Mouse (Mus musculus): Measurements from ENCODE around the gene Ston1. TPM values are rescaled to one million over a fixed set of nuclear protein-coding genes. Genes with fewer than 3 reads are reported as not detected.

Gene Ston1
- polyA plus RNA-seq, 1 experiment from 2014 or later = 8.3 TPM

GRCm38 (mm10) chr17:88632631-88633030 is 35.1 kb downstream of the Ston1 start:
- H3K4me1 ChIP-seq (replicated peaks; ENCODE audit: insufficient read depth, low read length) = peaks cover 21% of the 10 kb centered on the region
- 80% methylated on average over 3 of the region's 3 CpGs for WGBS

GRCm38 (mm10) chr17:88636076-88636475 is 38.6 kb downstream of the Ston1 start:
- H3K9me3 ChIP-seq (replicated peaks; ENCODE audit: low read length) = no peaks in the 10 kb centered on the region
- WGBS = 76% methylated on average over 14 of the region's 14 CpGs

More at GRCm38 (mm10) chr17:88632631-88633030, 35.1 kb downstream of the Ston1 start:
- DNase-seq (ENCODE audit: low spot score) = no peak
- no peak for ATAC-seq (replicated peaks; ENCODE audit: low FRiP score, low read depth)
- no peak overlapping the region for H3K4me3 ChIP-seq (replicated peaks; ENCODE audit: low read depth, low read length)
- no peaks in the 10 kb centered on the region for H3K9me3 ChIP-seq (replicated peaks; ENCODE audit: low read length)
- no peak overlapping the region for H3K27ac ChIP-seq
- peaks cover 18% of the 10 kb centered on the region; the same call in 1 of the 2 replicates for H3K36me3 ChIP-seq (ENCODE audit: insufficient read depth, low read length)
- H3K9ac ChIP-seq (ENCODE audit: low read depth, low read length) = no peak overlapping the region
- no peak overlapping the region for H3K4me2 ChIP-seq (ENCODE audit: low read length)
- H3K27me3 ChIP-seq (ENCODE audit: insufficient read depth, low read length) = no peaks in the 10 kb centered on the region
- TF ChIP-seq CTCF (IDR thresholded peaks at IDR 0.05; ENCODE audit: low read depth) = no peak

GRCm38 (mm10) chr17:88636587-88636986 is 39.1 kb downstream of the Ston1 start:
- no peak overlapping the region for H3K9ac ChIP-seq (ENCODE audit: low read depth, low read length)
- 38% methylated on average over 12 of the region's 12 CpGs for WGBS
- DNase-seq (ENCODE audit: low spot score) = peak; percentile 63

More at GRCm38 (mm10) chr17:88636076-88636475, 38.6 kb downstream of the Ston1 start:
- H3K27ac ChIP-seq = no peak overlapping the region
- H3K4me1 ChIP-seq (replicated peaks; ENCODE audit: insufficient read depth, low read length) = peaks cover 3% of the 10 kb centered on the region; the same call in 1 of the 2 replicates
- DNase-seq (ENCODE audit: low spot score) (no peak), ATAC-seq (replicated peaks; ENCODE audit: low FRiP score, low read depth) (no peak)
- no peak for TF ChIP-seq CTCF (IDR thresholded peaks at IDR 0.05; ENCODE audit: low read depth)
- H3K9ac ChIP-seq (ENCODE audit: low read depth, low read length) = no peak overlapping the region
- no peak overlapping the region for H3K4me2 ChIP-seq (ENCODE audit: low read length)
- no peak overlapping the region for H3K4me3 ChIP-seq (replicated peaks; ENCODE audit: low read depth, low read length)
- peaks cover 18% of the 10 kb centered on the region; the same call in 1 of the 2 replicates for H3K36me3 ChIP-seq (ENCODE audit: insufficient read depth, low read length)
- no peaks in the 10 kb centered on the region for H3K27me3 ChIP-seq (ENCODE audit: insufficient read depth, low read length)

GRCm38 (mm10) chr17:88641012-88641411 is 43.5 kb downstream of the Ston1 start:
- no peak overlapping the region for H3K27ac ChIP-seq
- H3K9ac ChIP-seq (ENCODE audit: low read depth, low read length) = no peak overlapping the region
- 25% methylated on average over 6 of the region's 6 CpGs for WGBS
- no peaks in the 10 kb centered on the region for H3K9me3 ChIP-seq (replicated peaks; ENCODE audit: low read length)
- H3K4me1 ChIP-seq (replicated peaks; ENCODE audit: insufficient read depth, low read length) = no peaks in the 10 kb centered on the region
- peak; percentile 89 for TF ChIP-seq CTCF (IDR thresholded peaks at IDR 0.05; ENCODE audit: low read depth)
- H3K36me3 ChIP-seq (ENCODE audit: insufficient read depth, low read length) = peaks cover 18% of the 10 kb centered on the region; the same call in 1 of the 2 replicates
- DNase-seq (ENCODE audit: low spot score) = peak; percentile 92
- peak; percentile 67; the same call in 1 of the 2 replicates for ATAC-seq (replicated peaks; ENCODE audit: low FRiP score, low read depth)
- H3K4me2 ChIP-seq (ENCODE audit: low read length) = no peak overlapping the region
- H3K27me3 ChIP-seq (ENCODE audit: insufficient read depth, low read length) = no peaks in the 10 kb centered on the region
- no peak overlapping the region for H3K4me3 ChIP-seq (replicated peaks; ENCODE audit: low read depth, low read length)

More at GRCm38 (mm10) chr17:88636587-88636986, 39.1 kb downstream of the Ston1 start:
- Histone ChIP-seq H3K27me3 (ENCODE audit: insufficient read depth, low read length) (no peaks in the 10 kb centered on the region), H3K4me2 (ENCODE audit: low read length) (no peak overlapping the region), H3K9me3 (replicated peaks; ENCODE audit: low read length) (no peaks in the 10 kb centered on the region), H3K4me3 (replicated peaks; ENCODE audit: low read depth, low read length) (no peak overlapping the region), H3K27ac (no peak overlapping the region), H3K4me1 (replicated peaks; ENCODE audit: insufficient read depth, low read length) (no peaks in the 10 kb centered on the region; the same call in 1 of the 2 replicates), H3K36me3 (ENCODE audit: insufficient read depth, low read length) (peaks cover 18% of the 10 kb centered on the region; the same call in 1 of the 2 replicates)
- peak; percentile 52; the same call in 1 of the 2 replicates for TF ChIP-seq CTCF (IDR thresholded peaks at IDR 0.05; ENCODE audit: low read depth)
- no peak; the same call in 1 of the 2 replicates for ATAC-seq (replicated peaks; ENCODE audit: low FRiP score, low read depth)

- no peak for TF ChIP-seq CTCF (IDR thresholded peaks at IDR 0.05; ENCODE audit: low read depth)
- no peak overlapping the region for H3K4me2 ChIP-seq (ENCODE audit: low read length)
- WGBS = 92% methylated on average over 8 of the region's 8 CpGs
- H3K9ac ChIP-seq (ENCODE audit: low read depth, low read length) = no peak overlapping the region
- DNase-seq (ENCODE audit: low spot score) (no peak), ATAC-seq (replicated peaks; ENCODE audit: low FRiP score, low read depth) (no peak)
- H3K4me1 ChIP-seq (replicated peaks; ENCODE audit: insufficient read depth, low read length) = no peaks in the 10 kb centered on the region
- no peak overlapping the region for H3K27ac ChIP-seq
- 0 out of 2 replicates have a peak, but pooled peaks cover 16% of the 10 kb centered on the region for H3K36me3 ChIP-seq (ENCODE audit: insufficient read depth, low read length)
- no peaks in the 10 kb centered on the region for H3K27me3 ChIP-seq (ENCODE audit: insufficient read depth, low read length)
- no peak overlapping the region for H3K4me3 ChIP-seq (replicated peaks; ENCODE audit: low read depth, low read length)
- no peaks in the 10 kb centered on the region for H3K9me3 ChIP-seq (replicated peaks; ENCODE audit: low read length)
Observed at GRCm38 (mm10) chr17:88641836-88642235, 44.4 kb downstream of the Ston1 start.

GRCm38 (mm10) chr17:88644876-88645275 is 47.4 kb downstream of the Ston1 start:
- Histone ChIP-seq H3K4me1 (replicated peaks; ENCODE audit: insufficient read depth, low read length) (no peaks in the 10 kb centered on the region), H3K4me3 (replicated peaks; ENCODE audit: low read depth, low read length) (no peak overlapping the region), H3K9ac (ENCODE audit: low read depth, low read length) (no peak overlapping the region), H3K27me3 (ENCODE audit: insufficient read depth, low read length) (no peaks in the 10 kb centered on the region), H3K27ac (no peak overlapping the region), H3K9me3 (replicated peaks; ENCODE audit: low read length) (no peaks in the 10 kb centered on the region), H3K36me3 (ENCODE audit: insufficient read depth, low read length) (peaks cover 20% of the 10 kb centered on the region; the same call in 1 of the 2 replicates), H3K4me2 (ENCODE audit: low read length) (no peak overlapping the region)
- DNase-seq (ENCODE audit: low spot score) = no peak
- no peak for ATAC-seq (replicated peaks; ENCODE audit: low FRiP score, low read depth)
- TF ChIP-seq CTCF (IDR thresholded peaks at IDR 0.05; ENCODE audit: low read depth) = no peak
- 89% methylated on average over 7 of the region's 7 CpGs for WGBS

Data from kidney, postnatal 0 days (tissue).